Mouse (Mus musculus): ENCODE measurements around the gene Ddx5.
"Not testable (repeated sequence)": the region's sequence is repeated elsewhere in the genome, so short reads cannot be mapped to it uniquely, and the experiment has no call there.

Ddx5 gene

GRCm38 (mm10) chr11:106788775-106789459 is at the start of gene Ddx5, which contains the start of gene Cep95:
Ddx5 (minus strand) TSS chr11:106789185.
Cep95 (plus strand) TSS chr11:106789252.
- DNase-seq (ENCODE audit: low spot score): peak; percentile 96

GRCm38 (mm10) chr11:106828079-106828478 is 39.1 kb upstream of the Ddx5 start:
- no peak for DNase-seq (ENCODE audit: low spot score)

GRCm38 (mm10) chr11:106824403-106824802 is 35.4 kb upstream of the Ddx5 start:
- DNase-seq (ENCODE audit: low spot score): no peak

GRCm38 (mm10) chr11:106823741-106824140 is 34.8 kb upstream of the Ddx5 start:
- DNase-seq (ENCODE audit: low spot score): no peak

- no peak for DNase-seq (ENCODE audit: low spot score)
Measured at GRCm38 (mm10) chr11:106822911-106823310, 33.9 kb upstream of the Ddx5 start.

GRCm38 (mm10) chr11:106822491-106822890 is 33.5 kb upstream of the Ddx5 start:
- DNase-seq (ENCODE audit: low spot score): no peak

- DNase-seq (ENCODE audit: low spot score): no peak
Measured at GRCm38 (mm10) chr11:106821397-106821796, 32.4 kb upstream of the Ddx5 start.

- DNase-seq (ENCODE audit: low spot score): no peak
Measured at GRCm38 (mm10) chr11:106820972-106821371, 32.0 kb upstream of the Ddx5 start.

- DNase-seq (ENCODE audit: low spot score): no peak
Measured at GRCm38 (mm10) chr11:106820252-106820651, 31.3 kb upstream of the Ddx5 start.

GRCm38 (mm10) chr11:106819595-106819994 is 30.6 kb upstream of the Ddx5 start:
- DNase-seq (ENCODE audit: low spot score): no peak

GRCm38 (mm10) chr11:106818341-106818740 is 29.4 kb upstream of the Ddx5 start:
- no peak for DNase-seq (ENCODE audit: low spot score)

- DNase-seq (ENCODE audit: low spot score): no peak
Measured at GRCm38 (mm10) chr11:106817808-106818207, 28.8 kb upstream of the Ddx5 start.

GRCm38 (mm10) chr11:106817156-106817555 is 28.2 kb upstream of the Ddx5 start:
- no peak for DNase-seq (ENCODE audit: low spot score)

- DNase-seq (ENCODE audit: low spot score): no peak
Measured at GRCm38 (mm10) chr11:106816316-106816715, 27.3 kb upstream of the Ddx5 start.

- no peak for DNase-seq (ENCODE audit: low spot score)
Measured at GRCm38 (mm10) chr11:106815761-106816160, 26.8 kb upstream of the Ddx5 start.

- DNase-seq (ENCODE audit: low spot score): no peak
Measured at GRCm38 (mm10) chr11:106815331-106815730, 26.3 kb upstream of the Ddx5 start.

- no peak for DNase-seq (ENCODE audit: low spot score)
Measured at GRCm38 (mm10) chr11:106814601-106815320, 25.8 kb upstream of the Ddx5 start.

- DNase-seq (ENCODE audit: low spot score): no peak
Measured at GRCm38 (mm10) chr11:106812410-106813136, 23.6 kb upstream of the Ddx5 start.

GRCm38 (mm10) chr11:106807442-106807841 is 18.5 kb upstream of the Ddx5 start:
- DNase-seq (ENCODE audit: low spot score): not testable (repeated sequence)

GRCm38 (mm10) chr11:106802069-106802627 is 13.2 kb upstream of the Ddx5 start:
- no peak for DNase-seq (ENCODE audit: low spot score)

- DNase-seq (ENCODE audit: low spot score): no peak
Measured at GRCm38 (mm10) chr11:106795679-106796078, 6.7 kb upstream of the Ddx5 start.

GRCm38 (mm10) chr11:106793846-106794245 is 4.9 kb upstream of the Ddx5 start:
- no peak for DNase-seq (ENCODE audit: low spot score)
